Mouse (Mus musculus) kidney, adult 8-10 months (tissue): Measurements from ENCODE around the gene Samd4b.

Experiments used
- DNase-seq, 2 experiments: peaks; one replicate each; pipeline ENCODE4 v3.0.0; 2022

Samd4b gene

DNA sequence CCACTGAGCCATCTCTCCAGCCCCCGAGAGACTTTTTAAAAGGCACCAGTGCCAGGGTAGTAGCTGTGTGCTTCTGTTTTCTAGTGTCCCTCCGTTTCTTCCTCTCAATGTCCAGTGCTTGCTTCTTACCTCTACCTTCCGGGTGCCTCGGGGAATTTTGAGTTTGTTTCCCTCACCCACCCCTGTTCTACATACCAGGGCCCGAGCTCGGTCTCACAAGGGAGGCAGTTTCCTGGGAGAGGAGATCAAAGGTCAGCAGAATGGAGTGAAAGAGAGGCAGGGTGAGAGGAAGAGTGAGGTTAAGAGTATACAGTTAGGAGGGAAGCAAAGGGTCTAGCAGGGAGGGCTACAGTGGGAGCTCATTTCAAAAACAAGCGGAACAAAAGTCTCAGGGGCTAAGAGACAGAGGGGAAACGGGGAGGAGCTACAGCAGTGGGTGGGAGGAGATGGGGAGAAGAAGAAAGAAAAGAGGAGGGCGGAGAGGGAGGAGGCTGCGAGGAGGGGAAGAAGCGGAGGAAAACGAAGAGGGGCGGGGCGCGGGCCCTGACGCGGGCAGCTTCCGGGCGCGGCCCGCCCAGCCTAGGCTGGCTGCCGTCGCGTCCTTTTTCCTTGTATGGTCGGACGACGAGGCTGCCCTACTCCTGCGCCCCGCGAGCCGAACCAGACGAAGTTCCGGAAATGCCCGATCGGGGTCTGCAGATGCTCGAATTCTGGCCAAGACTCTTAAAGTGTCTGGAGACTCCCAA, 222.6 kb downstream of the Samd4b start:
- DNase-seq, result peak; percentile 91 to 92

- DNase-seq, result no peak
Observed at GRCm38 (mm10) chr7:28374647-28375046, 223.3 kb downstream of the Samd4b start.

GRCm38 (mm10) chr7:28373891-28374495, 224.0 kb downstream of the Samd4b start:
- DNase-seq, result no peak

DNA sequence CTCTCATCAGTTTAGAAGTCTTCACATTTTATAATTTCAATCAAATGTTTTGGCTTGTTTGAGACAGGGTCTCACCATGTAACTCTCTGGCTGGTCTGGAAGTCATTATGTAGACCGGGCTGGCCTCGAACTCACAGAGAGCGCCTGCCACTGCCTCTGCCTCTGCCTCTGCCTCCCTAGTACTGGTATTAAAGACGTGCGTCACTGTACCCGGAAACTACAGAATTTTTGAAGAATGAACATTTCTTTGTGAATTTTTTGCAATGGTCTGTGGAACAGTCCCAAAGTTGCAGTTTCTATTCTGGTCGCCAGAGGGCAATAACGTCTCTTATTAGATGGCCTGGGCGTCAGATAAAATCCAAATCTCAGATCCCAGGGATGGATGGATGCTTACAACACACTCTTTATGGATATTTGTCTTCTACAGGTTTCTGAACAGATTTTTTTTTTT, 224.8 kb downstream of the Samd4b start:
- DNase-seq, result peak; percentile 84 to 88

DNA sequence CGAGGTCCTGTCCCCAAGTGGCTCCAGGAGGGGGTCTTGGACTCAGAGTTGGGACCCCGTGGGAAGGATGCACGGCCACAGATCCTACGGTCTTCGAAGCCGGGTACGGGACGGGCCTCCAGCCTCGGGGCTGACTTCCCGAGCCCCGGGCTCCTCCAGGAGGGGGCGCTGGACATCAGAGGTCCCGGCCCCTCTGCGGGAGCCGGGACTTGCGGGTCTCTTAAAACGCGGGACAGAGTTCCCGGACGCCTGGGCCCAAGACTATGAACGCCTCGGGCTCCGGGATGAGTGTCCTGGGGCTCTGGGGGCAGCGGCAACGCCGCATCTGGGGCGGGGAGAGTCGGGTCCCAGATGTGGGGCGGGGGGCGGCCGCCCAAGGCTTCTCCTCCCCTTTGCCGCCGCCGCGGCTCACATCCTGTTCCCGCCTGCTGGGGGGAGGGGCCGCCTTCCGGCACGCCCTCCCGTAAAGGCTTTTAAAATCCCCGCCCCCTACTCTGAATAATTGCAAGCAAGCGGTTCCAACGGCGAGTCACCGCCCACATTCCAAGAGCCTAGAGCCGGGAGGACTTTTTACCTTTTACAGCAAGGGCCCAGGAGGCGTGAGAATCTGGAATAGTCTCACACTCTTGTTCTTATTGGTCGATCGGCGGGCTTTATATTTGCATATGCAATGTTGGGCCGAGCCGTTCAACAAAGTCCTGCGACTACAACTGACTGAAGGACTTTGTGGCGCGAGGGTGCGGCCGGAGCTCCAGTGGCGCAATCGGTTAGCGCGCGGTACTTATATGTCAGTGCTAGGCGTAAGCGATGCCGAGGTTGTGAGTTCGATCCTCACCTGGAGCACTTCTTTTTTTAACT, 225.5 kb downstream of the Samd4b start, which contains the start of gene Plekhg2:
Gene Plekhg2, minus strand, starts transcription at position 349 of the 858 bp plus-strand sequence.
- DNase-seq, result peak; percentile 100

GRCm38 (mm10) chr7:28371514-28371989, 226.4 kb downstream of the Samd4b start:
- DNase-seq, result peak in 1 of 2 experiments; percentile 56

DNA sequence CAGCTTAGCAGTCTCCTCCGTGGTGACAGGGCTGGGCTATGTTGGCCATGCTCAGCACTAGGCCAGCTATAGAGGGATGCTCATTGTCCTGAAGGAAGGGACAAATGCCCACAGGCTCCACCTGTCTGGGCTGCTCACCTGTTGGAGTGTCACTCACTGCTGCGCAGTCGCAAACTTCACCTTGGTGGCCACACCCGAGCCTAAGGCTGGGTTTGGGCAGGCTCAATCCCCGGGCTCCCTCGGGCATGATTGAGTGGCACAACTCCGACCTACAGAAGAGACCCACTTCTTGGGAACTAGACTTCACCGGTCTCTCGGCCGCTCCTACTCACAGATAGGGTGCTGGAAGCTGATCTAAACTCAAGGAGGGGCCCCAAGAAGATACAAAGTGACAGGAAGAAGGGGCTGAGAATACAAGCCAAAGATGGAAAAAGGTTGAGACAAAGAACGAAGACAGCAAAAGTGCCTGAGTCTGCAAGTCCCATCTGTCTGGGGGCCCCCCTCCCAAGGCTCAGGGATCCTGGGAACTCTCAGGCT, 226.9 kb downstream of the Samd4b start:
- peak in 1 of 2 experiments; percentile 26 for DNase-seq

GRCm38 (mm10) chr7:28370051-28370450, 227.9 kb downstream of the Samd4b start:
- DNase-seq, result no peak

DNA sequence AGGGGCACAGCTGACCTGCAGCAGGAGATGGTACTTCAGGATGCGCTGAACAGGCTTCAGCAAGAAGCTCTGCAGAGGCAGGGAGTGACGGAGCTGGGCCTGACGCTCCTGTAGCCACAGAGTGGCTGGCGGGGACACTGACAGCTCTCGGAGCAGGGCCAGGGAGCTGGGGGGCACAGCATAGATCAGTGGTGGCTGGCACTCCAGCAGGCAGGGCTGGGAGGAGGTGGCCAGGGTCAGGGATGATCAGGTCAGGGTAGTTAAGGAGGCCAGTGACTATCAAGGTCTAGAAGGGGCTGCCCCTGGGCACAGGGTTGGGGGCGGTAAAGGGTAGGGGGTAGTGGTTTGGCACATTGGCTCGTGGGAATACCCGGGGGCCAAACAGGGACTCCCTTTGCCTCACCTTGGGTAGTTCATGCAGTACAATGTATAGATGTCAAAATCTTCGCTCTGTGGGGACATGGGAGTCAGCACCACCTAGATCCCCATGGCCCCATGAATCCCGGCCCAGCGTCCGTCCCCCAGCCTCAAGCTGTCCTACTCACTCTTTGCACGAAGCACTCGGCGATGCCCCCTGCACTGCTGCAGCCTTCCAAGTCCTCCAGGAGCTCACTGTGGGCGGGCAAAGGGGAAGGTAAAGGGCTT, 229.5 kb downstream of the Samd4b start:
- no peak for DNase-seq

DNA sequence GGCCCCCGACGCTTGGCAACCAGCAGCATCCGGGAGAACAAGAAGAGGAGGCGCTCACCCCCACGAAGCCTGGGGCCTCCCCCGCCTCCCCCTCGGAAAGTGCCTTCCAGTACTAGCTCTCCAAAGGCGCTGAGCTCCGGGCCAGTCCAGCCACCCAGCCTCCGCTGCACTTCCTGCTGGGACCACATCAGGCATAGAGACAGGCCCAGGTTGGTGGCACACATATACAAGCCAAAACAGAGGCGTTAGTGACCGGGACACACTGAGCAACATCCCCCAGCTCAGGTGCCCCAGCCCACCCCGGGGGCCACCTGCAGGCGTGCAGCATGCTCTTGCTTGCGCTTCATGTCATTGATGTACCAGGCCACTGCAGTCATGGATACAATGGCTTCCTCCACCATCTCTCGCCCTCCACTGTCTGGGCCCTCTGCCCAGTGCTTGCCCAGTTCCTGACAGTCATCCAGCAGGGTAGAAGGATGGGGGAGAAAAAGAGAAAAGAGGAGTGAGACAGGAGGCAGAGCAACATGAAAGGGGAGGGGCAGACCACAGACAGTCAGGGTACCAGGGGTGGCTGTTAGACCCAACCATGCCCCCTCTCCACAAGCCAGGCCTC, 230.2 kb downstream of the Samd4b start:
- DNase-seq, result no peak

DNA sequence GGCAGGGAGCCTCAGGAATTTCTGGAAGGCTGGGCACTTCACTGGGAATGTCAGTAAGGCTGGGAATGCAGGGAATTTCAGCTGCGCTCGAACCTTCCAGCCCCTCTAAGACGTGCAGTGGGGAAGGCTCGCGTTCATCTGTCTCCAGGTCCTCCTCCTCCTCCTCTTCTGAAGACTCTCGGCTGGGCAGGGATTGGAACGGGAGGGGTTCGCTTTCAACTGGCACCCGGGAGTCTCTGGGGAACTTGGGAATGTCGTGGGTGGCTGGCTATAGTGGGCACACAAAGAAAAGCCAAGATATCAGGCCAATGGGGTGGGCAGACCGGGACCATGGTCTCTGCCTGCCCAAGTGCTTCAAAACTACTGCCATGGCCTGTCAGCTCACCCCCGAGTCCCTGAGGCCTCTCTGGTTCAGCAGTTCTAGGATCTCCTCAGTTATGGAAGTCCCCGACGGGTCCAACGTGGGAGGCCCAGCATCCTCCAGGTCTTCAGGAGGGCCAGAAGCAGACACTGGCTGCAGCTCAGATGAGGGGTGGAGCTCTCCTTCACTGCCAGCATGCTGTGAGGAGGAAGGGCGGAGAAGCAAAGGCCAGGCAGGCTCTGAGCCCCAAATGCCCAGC, 235.4 kb downstream of the Samd4b start:
- DNase-seq, result no peak

- DNase-seq, result no peak
Observed at GRCm38 (mm10) chr7:28361647-28362341, 236.2 kb downstream of the Samd4b start.

- no peak for DNase-seq
Observed at GRCm38 (mm10) chr7:28360291-28360690, 237.7 kb downstream of the Samd4b start.

GRCm38 (mm10) chr7:28359854-28360253, 238.1 kb downstream of the Samd4b start:
- DNase-seq, result no peak

GRCm38 (mm10) chr7:28358431-28358830, 239.5 kb downstream of the Samd4b start:
- no peak for DNase-seq

DNA sequence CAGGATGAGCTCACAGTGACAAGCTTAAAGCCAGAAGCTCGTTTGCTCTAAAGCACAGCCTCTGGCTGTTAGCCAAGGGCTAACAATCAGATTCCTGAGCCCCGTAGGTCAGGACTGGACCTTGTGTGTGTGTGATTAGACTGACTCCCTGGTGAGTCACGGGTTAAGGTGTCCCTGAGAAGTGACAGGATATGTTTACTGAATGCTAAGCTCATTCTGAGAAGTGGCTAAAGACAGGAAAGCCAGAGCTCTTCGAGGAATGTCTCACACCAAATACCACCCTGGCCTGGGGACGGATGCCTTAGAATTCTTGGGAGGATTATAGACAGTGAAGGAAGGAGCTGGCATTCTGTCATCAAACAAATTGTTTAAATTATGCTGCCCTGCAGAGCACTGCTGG, 240.0 kb downstream of the Samd4b start:
- DNase-seq, result no peak

- DNase-seq, result peak; percentile 39 to 59
Observed at GRCm38 (mm10) chr7:28356981-28357380, 241.0 kb downstream of the Samd4b start.

DNA sequence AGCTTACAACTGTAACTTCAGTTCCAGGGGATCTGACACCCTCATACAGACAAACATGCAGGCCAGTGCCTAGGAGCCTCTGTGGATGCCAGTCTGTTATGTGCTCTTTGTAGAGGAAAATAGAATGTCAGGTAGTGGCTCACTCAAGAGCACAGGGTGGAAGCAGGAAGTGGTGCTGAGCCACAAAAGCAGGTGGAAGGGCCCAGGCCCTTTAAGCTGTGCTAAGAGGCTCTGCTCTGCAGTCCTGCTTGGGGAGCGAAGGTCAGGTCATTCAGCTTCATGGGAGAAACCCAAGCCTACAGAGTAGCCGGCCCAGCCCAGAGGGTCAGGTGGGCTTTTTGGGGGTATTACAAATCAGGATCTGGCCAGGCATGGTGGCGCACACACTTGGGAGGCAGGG, 242.7 kb downstream of the Samd4b start:
- DNase-seq, result no peak

- DNase-seq, result no peak
Observed at GRCm38 (mm10) chr7:28354596-28354995, 243.3 kb downstream of the Samd4b start.

- DNase-seq, result no peak
Observed at GRCm38 (mm10) chr7:28354113-28354581, 243.8 kb downstream of the Samd4b start.

DNA sequence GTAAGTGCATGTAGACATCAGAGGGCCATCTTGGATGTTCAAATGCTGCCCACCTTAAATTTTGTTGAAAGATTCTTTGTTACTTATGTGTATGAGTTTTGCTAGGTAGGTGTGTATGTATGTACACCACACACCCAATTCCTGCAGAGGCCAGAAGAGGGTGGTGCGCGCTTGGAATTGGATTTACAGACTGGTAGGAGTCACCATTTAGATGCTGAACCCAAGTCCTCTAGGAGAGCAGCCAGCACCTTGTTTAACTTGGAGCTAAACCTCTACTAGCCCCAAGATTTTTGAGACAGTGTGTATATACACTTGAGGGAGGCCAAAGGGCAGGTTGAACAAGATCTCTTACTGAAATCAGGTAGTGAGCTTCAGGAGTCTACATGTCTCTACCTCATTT, 244.7 kb downstream of the Samd4b start:
- DNase-seq, result no peak
